Mouse (Mus musculus) embryonic facial prominence, embryonic 11.5 days (tissue): ENCODE data around the gene Wdr45. TPM values are rescaled to one million over a fixed set of nuclear protein-coding genes. Genes with fewer than 3 reads are reported as not detected.
A peak's percentile ranks its signal among the peaks of the same experiment; 100 is the strongest.

Source experiments
- ATAC-seq: fragments of 200-750 bp; cut with Nextera tagmentation; replicated peaks from 2 replicates; pipeline ENCODE4 v1.8.0; 2017; ENCODE audit warnings: low read depth; ENCODE audit not compliant: insufficient number of reproducible peaks, low FRiP score, low TSS enrichment
- DNase-seq: peaks from one replicate; pipeline ENCODE4 v3.0.0-alpha.2; 2015; ENCODE audit warnings: low spot score
- H3K27ac ChIP-seq: fragments of 300-500 bp; sonication (generic); replicated peaks from 2 replicates; pipeline ENCODE4 v1.5.1; 2014; ENCODE audit warnings: mild to moderate bottlenecking, low read depth, low read length, control low read depth
- H3K27me3 ChIP-seq: fragments of 300-500 bp; sonication (generic); 2 replicates; pipeline ENCODE4 v1.6.1; 2014; ENCODE audit warnings: mild to moderate bottlenecking, low read length, moderate library complexity, mixed read lengths; ENCODE audit not compliant: control insufficient read depth, insufficient read depth
- H3K36me3 ChIP-seq: fragments of 300-500 bp; sonication (generic); replicated peaks from 2 replicates; pipeline ENCODE4 v1.6.1; 2014; ENCODE audit warnings: low read depth, mild to moderate bottlenecking, low read length, moderate library complexity, mixed read lengths; ENCODE audit not compliant: control insufficient read depth, insufficient read depth
- H3K4me1 ChIP-seq: fragments of 300-500 bp; sonication (generic); 2 replicates; pipeline ENCODE4 v1.6.1; 2014; ENCODE audit warnings: low read length, mixed read lengths; ENCODE audit not compliant: control insufficient read depth, insufficient read depth
- H3K4me2 ChIP-seq: fragments of 300-500 bp; sonication (generic); 2 replicates; pipeline ENCODE4 v1.6.1; 2014; ENCODE audit warnings: low read depth, mild to moderate bottlenecking, control low read depth, low read length, moderate library complexity
- H3K4me3 ChIP-seq: fragments of 300-500 bp; sonication (generic); 2 replicates; pipeline ENCODE4 v1.5.1; 2014; ENCODE audit warnings: low read depth, low read length, control low read depth
- H3K9ac ChIP-seq: fragments of 300-500 bp; sonication (generic); replicated peaks from 2 replicates; pipeline ENCODE4 v1.6.1; 2014; ENCODE audit warnings: mild to moderate bottlenecking, control low read depth, low read length
- H3K9me3 ChIP-seq: fragments of 300-500 bp; sonication (generic); replicated peaks from 2 replicates; pipeline ENCODE4 v1.6.1; 2016; ENCODE audit warnings: mild to moderate bottlenecking, low read length, inconsistent platforms, mixed read lengths; ENCODE audit not compliant: control insufficient read depth
- WGBS: fragments of 180-500 bp; shearing (Covaris S2); extraction: QIAGEN DNeasy Blood & Tissue Kit; methylation state at CpG from one replicate; pipeline ENCODE4 v1.1.7; 2014; 5-methylcytosine and 5-hydroxymethylcytosine counted together
- polyA plus RNA-seq: library from polyadenylated mRNA; unstranded; fragments of >200 nt; fragmentation: Nextera tagmentation; extraction: Ambion mirVana; gene quantifications from 2 replicates; pipeline ENCODE4 v1.2.1, GENCODE M21; 2014

The Wdr45 gene
- polyA plus RNA-seq, 1 experiment from 2014 or later = 17.3 TPM

DNA sequence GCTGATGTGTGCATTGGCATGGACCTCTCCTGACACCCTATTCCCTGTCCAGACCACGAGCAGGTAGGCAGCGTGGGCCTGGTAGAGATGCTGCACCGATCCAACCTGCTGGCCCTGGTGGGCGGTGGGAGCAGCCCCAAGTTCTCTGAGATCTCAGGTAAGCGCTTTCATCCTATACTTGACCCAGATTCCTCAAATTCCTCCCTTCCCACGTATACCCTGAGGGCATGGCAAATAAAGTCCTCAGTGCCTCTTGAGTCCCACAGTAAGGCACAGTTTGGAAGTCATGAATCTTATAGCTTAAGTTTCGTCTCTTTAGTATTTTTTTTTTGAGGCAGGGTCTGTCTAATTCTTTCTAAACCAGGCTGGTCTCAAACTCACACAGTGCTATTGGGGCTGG is 10.0 kb downstream of the Wdr45 start:
- no peak for ATAC-seq
- no peak for DNase-seq
- H3K4me1 ChIP-seq = no peaks in the 10 kb centered on the region
- H3K4me2 ChIP-seq = no peak overlapping the region
- no peaks in the 10 kb centered on the region for H3K9me3 ChIP-seq
- 83% methylated on average over 7 of the region's 7 CpGs for WGBS
- H3K27me3 ChIP-seq = no peaks in the 10 kb centered on the region
- no peak overlapping the region for H3K4me3 ChIP-seq
- no peak overlapping the region for H3K9ac ChIP-seq
- no peaks in the 10 kb centered on the region for H3K36me3 ChIP-seq
- H3K27ac ChIP-seq = no peak overlapping the region

DNA sequence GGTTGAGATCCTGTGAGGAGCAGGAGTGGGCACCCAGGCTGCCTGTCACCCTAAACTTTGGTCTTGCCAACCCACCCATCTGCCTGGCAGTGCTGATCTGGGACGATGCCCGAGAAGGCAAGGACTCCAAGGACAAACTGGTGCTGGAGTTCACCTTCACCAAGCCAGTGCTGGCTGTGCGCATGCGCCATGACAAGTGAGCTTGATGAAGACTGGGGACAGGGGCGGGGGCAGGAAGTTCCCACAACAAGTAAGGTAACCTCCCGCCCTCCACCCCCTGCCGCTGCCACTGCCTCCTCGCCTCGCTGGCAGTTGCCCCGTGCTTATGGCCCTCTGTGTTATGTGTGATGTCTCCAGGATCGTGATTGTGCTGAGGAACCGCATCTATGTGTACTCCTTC is 11.7 kb downstream of the Wdr45 start:
- WGBS = 82% methylated on average over 12 of the region's 12 CpGs
- Histone ChIP-seq H3K4me1 (no peaks in the 10 kb centered on the region), H3K9me3 (no peaks in the 10 kb centered on the region), H3K4me3 (no peak overlapping the region), H3K36me3 (no peaks in the 10 kb centered on the region), H3K9ac (no peak overlapping the region), H3K27me3 (no peaks in the 10 kb centered on the region), H3K27ac (no peak overlapping the region), H3K4me2 (no peak overlapping the region)
- ATAC-seq (no peak), DNase-seq (no peak)

DNA sequence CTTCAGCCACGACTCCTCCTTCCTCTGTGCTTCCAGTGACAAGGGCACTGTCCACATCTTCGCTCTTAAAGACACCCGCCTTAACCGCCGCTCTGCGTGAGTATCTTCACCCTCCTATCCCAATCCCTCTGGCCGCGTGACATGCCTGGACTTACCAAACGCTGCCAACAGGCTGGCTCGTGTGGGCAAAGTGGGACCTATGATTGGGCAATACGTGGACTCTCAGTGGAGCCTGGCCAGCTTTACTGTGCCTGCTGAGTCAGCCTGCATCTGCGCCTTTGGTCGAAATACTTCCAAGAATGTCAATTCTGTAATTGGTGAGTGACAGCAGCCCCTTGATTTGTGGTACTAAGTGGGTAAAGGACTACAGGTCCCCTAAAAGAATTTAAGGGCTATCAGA is 13.0 kb downstream of the Wdr45 start:
- DNase-seq (no peak), ATAC-seq (no peak)
- Histone ChIP-seq H3K4me2 (no peak overlapping the region), H3K9me3 (no peaks in the 10 kb centered on the region), H3K36me3 (no peaks in the 10 kb centered on the region), H3K4me3 (no peak overlapping the region), H3K27me3 (no peaks in the 10 kb centered on the region), H3K4me1 (no peaks in the 10 kb centered on the region), H3K9ac (no peak overlapping the region), H3K27ac (no peak overlapping the region)
- WGBS = 94% methylated on average over 13 of the region's 13 CpGs

DNA sequence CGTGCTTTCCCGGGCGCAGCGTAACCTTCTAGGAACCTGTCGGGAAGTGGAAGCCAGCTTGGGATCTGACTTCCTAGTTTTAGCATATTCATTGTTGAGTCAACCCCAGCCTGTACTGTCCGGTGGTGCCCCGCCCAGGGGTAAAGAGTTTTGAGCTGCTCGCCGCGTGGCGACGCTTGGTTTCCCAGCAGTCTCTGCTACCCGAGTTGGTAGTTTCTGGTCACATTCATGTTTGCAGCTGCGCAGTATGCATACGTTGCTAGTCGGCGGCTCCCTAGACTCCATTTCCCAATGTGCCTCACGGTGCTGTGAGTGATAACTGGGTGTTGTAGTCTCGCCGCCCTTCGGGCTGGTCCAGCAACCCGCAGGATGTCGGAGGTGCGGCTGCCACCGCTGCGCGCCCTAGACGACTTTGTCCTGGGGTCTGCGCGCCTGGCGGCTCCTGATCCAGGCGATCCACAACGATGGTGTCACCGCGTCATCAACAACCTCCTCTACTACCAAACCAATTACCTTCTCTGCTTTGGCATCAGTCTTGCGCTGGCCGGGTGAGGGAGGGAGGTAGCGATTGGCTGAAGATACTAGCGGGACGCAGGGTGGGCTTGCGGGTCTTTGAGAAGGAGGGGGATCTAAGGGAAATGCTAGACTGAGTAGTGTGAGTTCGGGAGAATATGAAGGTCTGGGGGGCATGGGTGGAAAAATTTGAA is 14.2 kb downstream of the Wdr45 start, which contains the start of gene Praf2:
Praf2 (plus strand) TSS at position 225 of the 707 bp plus-strand sequence.
- Histone ChIP-seq H3K36me3 (no peaks in the 10 kb centered on the region), H3K9ac (peak within 1 kb of the TSS; percentile 54), H3K4me2 (peak within 1 kb of the TSS; percentile 40), H3K4me3 (peak within 1 kb of the TSS; percentile 41), H3K27ac (0 out of 2 replicates have a peak within 1 kb of the TSS, but pooled peaks have one; percentile 8), H3K9me3 (no peaks in the 10 kb centered on the region), H3K4me1 (no peaks in the 10 kb centered on the region), H3K27me3 (no peaks in the 10 kb centered on the region)
- 18% methylated on average over 42 of the region's 42 CpGs for WGBS
- ATAC-seq = peak; percentile 93
- DNase-seq = peak; percentile 85

DNA sequence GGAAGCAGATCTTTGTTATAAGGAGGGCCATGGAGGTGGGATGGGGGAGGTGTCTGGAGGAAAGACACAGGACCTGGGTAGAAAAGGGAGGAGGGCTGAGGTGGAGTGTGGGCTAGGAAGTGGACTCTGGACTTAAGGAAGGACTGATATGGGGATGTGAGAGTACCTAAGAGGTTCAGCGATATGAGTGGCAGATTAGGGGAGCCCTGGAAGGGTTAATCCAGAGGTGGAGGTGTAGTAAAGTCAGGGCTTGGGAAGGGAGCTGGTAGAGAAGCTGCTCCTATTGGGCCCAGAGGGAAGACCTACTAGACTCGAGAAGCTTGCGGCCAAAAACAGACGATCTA is 14.8 kb downstream of the Wdr45 start:
- Histone ChIP-seq H3K36me3 (no peaks in the 10 kb centered on the region), H3K9me3 (no peaks in the 10 kb centered on the region), H3K4me1 (no peaks in the 10 kb centered on the region), H3K4me3 (peak overlapping the region; percentile 41), H3K27me3 (no peaks in the 10 kb centered on the region), H3K9ac (peak overlapping the region; percentile 54), H3K4me2 (peak overlapping the region; percentile 40), H3K27ac (no peak overlapping the region)
- DNase-seq (no peak), ATAC-seq (no peak; the same call in 1 of the 2 replicates)
- WGBS = 28% methylated on average over 4 of the region's 4 CpGs

DNA sequence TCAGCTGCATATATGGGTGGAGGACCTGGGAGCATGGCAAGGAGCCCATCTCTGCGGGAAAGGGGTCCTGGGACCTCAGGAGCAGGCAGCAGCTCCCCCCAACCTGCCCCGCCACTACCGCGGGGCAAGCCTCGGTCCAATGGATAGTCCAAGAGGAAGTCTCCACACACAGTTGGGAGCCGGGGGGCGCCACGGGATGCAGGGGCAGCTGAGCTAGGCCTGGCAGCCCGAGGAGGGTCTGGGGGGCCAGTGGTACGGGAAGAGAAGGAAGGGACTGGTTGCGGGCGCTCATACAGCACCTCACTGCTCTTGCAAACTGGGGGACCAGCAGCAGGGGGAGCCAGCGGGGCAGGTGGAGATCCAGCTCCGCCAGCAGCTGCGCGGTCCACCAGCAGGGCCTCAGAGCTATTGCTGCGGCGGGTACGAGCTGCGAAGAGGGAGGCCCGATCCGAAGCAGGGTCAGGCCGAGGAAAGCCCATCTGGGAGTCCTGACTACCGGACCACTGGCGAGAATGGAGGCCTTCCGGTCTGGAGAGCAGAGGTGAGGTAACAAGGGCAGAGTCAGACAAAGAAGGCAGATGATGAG is 19.5 kb downstream of the Wdr45 start:
- Histone ChIP-seq H3K4me1 (no peaks in the 10 kb centered on the region), H3K27me3 (no peaks in the 10 kb centered on the region), H3K4me2 (no peak overlapping the region; the same call in 1 of the 2 replicates), H3K9ac (no peak overlapping the region), H3K4me3 (no peak overlapping the region), H3K27ac (no peak overlapping the region), H3K36me3 (no peaks in the 10 kb centered on the region), H3K9me3 (no peaks in the 10 kb centered on the region)
- WGBS = 24% methylated on average over 24 of the region's 26 CpGs
- DNase-seq = peak; percentile 53
- no peak for ATAC-seq

DNA sequence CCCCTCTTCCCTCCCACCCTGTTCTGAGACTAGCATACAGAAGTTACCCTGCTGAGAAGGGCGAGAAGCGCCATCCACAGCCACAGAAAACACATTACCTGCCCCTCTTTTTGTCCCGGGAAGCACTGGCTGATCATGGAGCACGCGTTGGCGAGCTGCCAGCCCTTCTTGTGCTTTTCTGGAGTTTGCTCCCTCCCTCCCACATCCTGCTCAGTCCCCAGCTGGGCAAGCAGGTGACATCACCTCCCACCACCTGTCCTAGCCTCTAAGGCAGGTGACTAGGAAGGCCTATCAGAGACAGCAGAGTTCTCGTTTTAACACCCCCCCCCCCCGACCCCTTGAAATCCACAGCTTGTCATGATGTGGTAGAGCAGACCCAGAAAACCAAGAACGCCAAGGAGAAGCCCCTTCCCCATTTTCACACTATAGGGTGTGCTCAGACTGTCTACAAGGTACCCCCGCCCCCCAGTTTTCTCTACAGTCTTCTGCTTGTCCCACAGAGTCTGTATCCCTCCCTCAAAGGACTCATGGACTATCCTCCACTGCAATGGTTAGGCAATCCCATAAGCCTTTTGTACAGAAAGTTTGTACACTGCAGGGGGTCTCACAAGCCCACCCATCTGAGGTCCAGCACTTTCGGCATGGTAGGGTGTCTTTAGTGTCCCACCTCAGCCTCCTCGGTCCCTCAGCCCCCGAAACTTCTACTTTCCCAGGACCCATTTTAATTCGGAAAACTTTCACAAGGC is 25.4 kb downstream of the Wdr45 start:
- H3K36me3 ChIP-seq = no peaks in the 10 kb centered on the region
- no peaks in the 10 kb centered on the region for H3K27me3 ChIP-seq
- ATAC-seq (no peak), DNase-seq (no peak)
- H3K9ac ChIP-seq = no peak overlapping the region
- no peaks in the 10 kb centered on the region for H3K9me3 ChIP-seq
- no peak overlapping the region for H3K27ac ChIP-seq
- no peaks in the 10 kb centered on the region for H3K4me1 ChIP-seq
- 72% methylated on average over 14 of the region's 14 CpGs for WGBS
- no peak overlapping the region for H3K4me2 ChIP-seq
- H3K4me3 ChIP-seq = no peak overlapping the region
